Mouse (Mus musculus) embryonic fibroblast, embryonic 13.5 days (primary cell): ENCODE results near the gene Spon1. TPM values are rescaled to one million over a fixed set of nuclear protein-coding genes. Genes with fewer than 3 reads are reported as not detected.

ENCODE experiments used
- H3K27ac ChIP-seq: 2 replicates; pipeline ENCODE4 v1.5.1; 2012; ENCODE audit warnings: low read length, control low read depth, inconsistent platforms; ENCODE audit not compliant: insufficient read depth
- H3K4me1 ChIP-seq: 2 replicates; pipeline ENCODE4 v1.6.1; 2011; ENCODE audit warnings: low read length; ENCODE audit not compliant: control insufficient read depth, insufficient read depth
- H3K4me3 ChIP-seq: 2 replicates; pipeline ENCODE4 v1.5.1; 2011; ENCODE audit warnings: mild to moderate bottlenecking, control low read depth, low read length; ENCODE audit not compliant: insufficient read depth
- CTCF ChIP-seq: IDR thresholded peaks from 2 replicates; pipeline ENCODE4 v1.5.1; 2011; ENCODE audit warnings: mild to moderate bottlenecking, control low read depth, low read length, moderate library complexity, borderline replicate concordance; ENCODE audit not compliant: insufficient read depth
- POLR2A ChIP-seq: IDR thresholded peaks from 2 replicates; pipeline ENCODE4 v1.6.1; 2011; ENCODE audit warnings: low read depth, mild to moderate bottlenecking, control low read depth, low read length, moderate library complexity
- polyA plus RNA-seq: library from polyadenylated mRNA; stranded (reverse); fragments of >200 nt; gene quantifications from 2 replicates; pipeline ENCODE4 v1.2.4, GENCODE M21; 2011; ENCODE audit warnings: low read depth; ENCODE audit not compliant: missing spikeins, insufficient read length

The Spon1 gene
- polyA plus RNA-seq, 1 experiment, result 0.56 TPM

GRCm38 (mm10) chr7:113910856-113911255 lies 145.1 kb downstream of the Spon1 start:
- Histone ChIP-seq H3K4me1 (no peaks in the 10 kb centered on the region), H3K27ac (no peak overlapping the region), H3K4me3 (no peak overlapping the region)
- TF ChIP-seq POLR2A (no peak), CTCF (no peak)

GRCm38 (mm10) chr7:113915936-113916335 lies 150.1 kb downstream of the Spon1 start:
- TF ChIP-seq CTCF (no peak), POLR2A (no peak)
- Histone ChIP-seq H3K27ac (no peak overlapping the region), H3K4me1 (no peaks in the 10 kb centered on the region), H3K4me3 (no peak overlapping the region)

GRCm38 (mm10) chr7:113918916-113919315 lies 153.1 kb downstream of the Spon1 start:
- Histone ChIP-seq H3K4me3 (no peak overlapping the region), H3K27ac (no peak overlapping the region), H3K4me1 (no peaks in the 10 kb centered on the region)
- TF ChIP-seq CTCF (no peak), POLR2A (no peak)

- TF ChIP-seq POLR2A, result no peak
- TF ChIP-seq CTCF, result no peak
- no peak overlapping the region for H3K27ac ChIP-seq
- no peak overlapping the region for H3K4me3 ChIP-seq
- no peaks in the 10 kb centered on the region for H3K4me1 ChIP-seq
These were observed 153.7 kb downstream of the Spon1 start for GRCm38 (mm10) chr7:113919505-113919904.

- Histone ChIP-seq H3K4me3 (no peak overlapping the region), H3K4me1 (no peaks in the 10 kb centered on the region), H3K27ac (no peak overlapping the region)
- TF ChIP-seq CTCF (no peak), POLR2A (no peak)
These were observed 154.3 kb downstream of the Spon1 start for GRCm38 (mm10) chr7:113920056-113920455.

- H3K27ac ChIP-seq, result no peak overlapping the region
- TF ChIP-seq CTCF, result no peak
- TF ChIP-seq POLR2A, result no peak
- no peaks in the 10 kb centered on the region for H3K4me1 ChIP-seq
- H3K4me3 ChIP-seq, result no peak overlapping the region
These were observed 158.8 kb downstream of the Spon1 start for GRCm38 (mm10) chr7:113924561-113924960.

- no peaks in the 10 kb centered on the region for H3K4me1 ChIP-seq
- no peak overlapping the region for H3K4me3 ChIP-seq
- TF ChIP-seq POLR2A (no peak), CTCF (no peak)
- H3K27ac ChIP-seq, result no peak overlapping the region
These were observed 185.1 kb downstream of the Spon1 start for GRCm38 (mm10) chr7:113950888-113951287.

- Histone ChIP-seq H3K27ac (no peak overlapping the region), H3K4me3 (no peak overlapping the region), H3K4me1 (no peaks in the 10 kb centered on the region)
- TF ChIP-seq CTCF (no peak), POLR2A (no peak)
These were observed 189.6 kb downstream of the Spon1 start for GRCm38 (mm10) chr7:113955431-113955830.

GRCm38 (mm10) chr7:113960841-113961499 lies 195.2 kb downstream of the Spon1 start:
- Histone ChIP-seq H3K27ac (no peak overlapping the region), H3K4me1 (no peaks in the 10 kb centered on the region), H3K4me3 (no peak overlapping the region)
- no peak for TF ChIP-seq POLR2A
- TF ChIP-seq CTCF, result no peak

- TF ChIP-seq CTCF (no peak), POLR2A (no peak)
- Histone ChIP-seq H3K4me1 (no peaks in the 10 kb centered on the region), H3K4me3 (no peak overlapping the region), H3K27ac (no peak overlapping the region)
These were observed 195.7 kb downstream of the Spon1 start for GRCm38 (mm10) chr7:113961500-113961895.
